Mouse (Mus musculus) spleen, postnatal 4 days (tissue): Measurements from ENCODE around the gene Dapk2.

Source experiments
- DNase-seq, 2 experiments: peaks; one replicate each; pipeline ENCODE4 v3.0.0; 2022; ENCODE audit warnings: low spot score in 2 of 2

The Dapk2 gene

DNA sequence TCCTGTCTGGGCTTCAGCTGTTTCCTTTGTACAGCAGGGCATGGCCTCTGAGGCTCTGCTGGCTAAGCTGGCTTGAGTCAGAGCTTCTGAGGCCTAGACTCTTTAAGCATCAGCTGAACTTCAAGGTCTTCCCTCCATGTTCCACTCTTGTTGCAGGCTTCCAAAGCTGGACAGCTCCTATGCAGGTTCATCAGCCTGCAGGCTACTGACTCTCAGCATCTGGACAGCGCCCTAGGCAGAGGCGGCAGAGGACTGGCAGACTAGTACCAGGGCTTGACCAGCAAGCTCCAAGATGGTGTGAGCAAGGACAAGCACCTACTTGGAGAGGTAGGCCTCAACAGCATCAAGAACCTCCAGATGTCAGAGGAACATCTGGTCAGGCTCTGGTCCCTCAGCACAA is 149.3 kb downstream of the Dapk2 start:
- peak; percentile 38 to 69 for DNase-seq

GRCm38 (mm10) chr9:66308741-66309140 is 150.7 kb downstream of the Dapk2 start:
- DNase-seq = no peak

- no peak for DNase-seq
Observed at GRCm38 (mm10) chr9:66311458-66311857, 153.4 kb downstream of the Dapk2 start.

- DNase-seq = no peak
Observed at GRCm38 (mm10) chr9:66316603-66317002, 158.6 kb downstream of the Dapk2 start.
